Comparison of ENCODE assay signal across 9 mouse cellular contexts in genomic region chr9:69458982-69459381, GRCm38 (mm10). TPM values are rescaled to one million over a fixed set of nuclear protein-coding genes. Genes with fewer than 3 reads are reported as not detected.
DNase-seq lines count a peak whose midpoint lies in the region; ATAC-seq and TF ChIP-seq lines count a peak whose summit lies in the region.
"Had no signal": no experiment of that assay in that cellular context is flagged by ENCODE, and none has a peak within 500 bp of the region (broad histone marks: within the 10 kb centered on the region; RNA-seq: fewer than 3 reads in every experiment).

No protein-coding gene starts in this region.

- no peak overlapping the region for H3K9ac ChIP-seq in hindbrain, embryonic 13.5 days
- no peak overlapping the region for H3K9ac ChIP-seq in lung, embryonic 15.5 days

- no peak for ATAC-seq in hindbrain, embryonic 13.5 days (ENCODE audit: low FRiP score)
- ATAC-seq in lung, embryonic 15.5 days (ENCODE audit: borderline replicate concordance, extremely low read depth, low FRiP score, low TSS enrichment): no peak

- H3K4me2 ChIP-seq in hindbrain, embryonic 13.5 days: no peak overlapping the region
- peak overlapping the region; percentile 1 for H3K4me2 ChIP-seq in lung, embryonic 15.5 days

- peaks cover 30% of the 10 kb centered on the region for H3K27me3 ChIP-seq in hindbrain, embryonic 10.5 days (ENCODE audit: insufficient read depth, poor library complexity, severe bottlenecking)
- peaks cover 18% of the 10 kb centered on the region for H3K27me3 ChIP-seq in hindbrain, embryonic 13.5 days
- no peaks in the 10 kb centered on the region for H3K27me3 ChIP-seq in lung, embryonic 15.5 days

- no peaks in the 10 kb centered on the region for H3K9me3 ChIP-seq in hindbrain, embryonic 10.5 days
- H3K9me3 ChIP-seq in hindbrain, embryonic 13.5 days: no peaks in the 10 kb centered on the region
- no peaks in the 10 kb centered on the region for H3K9me3 ChIP-seq in lung, embryonic 15.5 days

- DNase-seq in hindbrain, embryonic 10.5 days (ENCODE audit: low spot score): no peak
- peak; percentile 55 for DNase-seq in induced T-regulatory cell, adult 2 months (ENCODE audit: low read depth)
- DNase-seq in urinary bladder, postnatal 4 days (ENCODE audit: low spot score in 2 of 2): peak; percentile 65 to 80
- no peak for DNase-seq in cerebellum, postnatal 36 days
- DNase-seq in layer of hippocampus, postnatal 14 days (ENCODE audit: low spot score in 2 of 2): no peak

- TF ChIP-seq CTCF in embryonic fibroblast, embryonic 13.5 days (IDR thresholded peaks at IDR 0.05; ENCODE audit: borderline replicate concordance, insufficient read depth, low read length): no peak

- TF ChIP-seq POLR2A in embryonic fibroblast, embryonic 13.5 days (IDR thresholded peaks at IDR 0.05; ENCODE audit: low read depth, low read length): no peak

- 0 out of 2 replicates have a peak overlapping the region, but pooled peaks have one; percentile 16 for H3K27ac ChIP-seq in hindbrain, embryonic 10.5 days
- no peak overlapping the region for H3K27ac ChIP-seq in hindbrain, embryonic 13.5 days
- peak overlapping the region; percentile 93 for H3K27ac ChIP-seq in embryonic fibroblast, embryonic 13.5 days (ENCODE audit: insufficient read depth, low read length)
- peak overlapping the region; percentile 98 for H3K27ac ChIP-seq in lung, embryonic 15.5 days

- peaks cover 35% of the 10 kb centered on the region for H3K4me1 ChIP-seq in hindbrain, embryonic 10.5 days (replicated peaks)
- H3K4me1 ChIP-seq in hindbrain, embryonic 13.5 days (replicated peaks): peaks cover 30% of the 10 kb centered on the region
- H3K4me1 ChIP-seq in embryonic fibroblast, embryonic 13.5 days (ENCODE audit: control insufficient read depth, insufficient read depth, low read length): peaks cover 29% of the 10 kb centered on the region
- H3K4me1 ChIP-seq in lung, embryonic 15.5 days: peaks cover 66% of the 10 kb centered on the region

- H3K36me3 ChIP-seq in hindbrain, embryonic 10.5 days: no peaks in the 10 kb centered on the region
- H3K36me3 ChIP-seq in hindbrain, embryonic 13.5 days: no peaks in the 10 kb centered on the region
- H3K36me3 ChIP-seq in lung, embryonic 15.5 days: peaks cover 8% of the 10 kb centered on the region; the same call in 1 of the 2 replicates

- no peak overlapping the region for H3K4me3 ChIP-seq in hindbrain, embryonic 10.5 days
- H3K4me3 ChIP-seq in hindbrain, embryonic 13.5 days: no peak overlapping the region
- no peak overlapping the region for H3K4me3 ChIP-seq in embryonic fibroblast, embryonic 13.5 days (ENCODE audit: insufficient read depth, low read length)
- H3K4me3 ChIP-seq in lung, embryonic 15.5 days: no peak overlapping the region
- H3K4me3 ChIP-seq: erythroblast, embryonic 14.5 days had no signal

- whole genome bisulfite sequencing in hindbrain, embryonic 10.5 days: 67% methylated on average over 2 of the region's 2 CpGs
- WGBS in hindbrain, embryonic 13.5 days: 81% methylated on average over 2 of the region's 2 CpGs
- 24% methylated on average over 2 of the region's 2 CpGs for WGBS in lung, embryonic 15.5 days

RNA-seq across cellular contexts. Expression of gene Anxa2, which starts 5.6 kb away (rescaled TPM):
- 146 and 230 TPM in 2 replicates for polyA plus RNA-seq in hindbrain, embryonic 10.5 days (2016; fragmentation: Nextera tagmentation; extraction: Ambion mirVana)
- 187 TPM in 2 replicates for polyA plus RNA-seq in hindbrain, embryonic 13.5 days (2015; fragmentation: Nextera tagmentation; extraction: Ambion mirVana)
- 1,213 and 1,412 TPM in 2 replicates for polyA plus RNA-seq in embryonic fibroblast, embryonic 13.5 days (2011; ENCODE audit: insufficient read length, low read depth, missing spikeins)
- polyA plus RNA-seq in lung, embryonic 15.5 days (2015; fragmentation: Nextera tagmentation; extraction: Ambion mirVana): 776 and 858 TPM in 2 replicates
- total RNA-seq in layer of hippocampus, postnatal 14 days (2021): 10 to 100 TPM; 12.4 to 18.4 TPM

Comparison
In these comparisons a context has a peak if more than half of its experiments do, and no peak if none do; other contexts are left out.
1. DNase-seq: peak in induced T-regulatory cell, adult 2 months (single experiment) and urinary bladder, postnatal 4 days (2 of 2); none in hindbrain, embryonic 10.5 days (single experiment), cerebellum, postnatal 36 days (0 of 2) and layer of hippocampus, postnatal 14 days (0 of 2).